Mouse (Mus musculus) T-helper 2 cell (primary cell): ENCODE measurements around the gene Pik3r5.

Source experiments
- in situ Hi-C: fragments of 300-600 bp; cut with MboI, MseI; formaldehyde crosslinking; loops from one replicate; pipeline ENCODE4 v1.15.1; 2025; ENCODE audit warnings: high pct_unique_total_duplicates

The Pik3r5 gene

GRCm38 (mm10) chr11:68400727-68401219, 31.1 kb upstream of the Pik3r5 start, which contains the start of gene Ntn1:
Gene Ntn1, minus strand, starts transcription at chr11:68400823.
- in situ Hi-C loops: no loop called here

GRCm38 (mm10) chr11:68401428-68401827, 30.5 kb upstream of the Pik3r5 start:
- in situ Hi-C loops: no loop called here

- in situ Hi-C loops: no loop called here
These were observed 27.7 kb upstream of the Pik3r5 start for GRCm38 (mm10) chr11:68404185-68404584.

GRCm38 (mm10) chr11:68405576-68405975, 26.3 kb upstream of the Pik3r5 start:
- in situ Hi-C loops: no loop called here

GRCm38 (mm10) chr11:68407266-68407926, 24.5 kb upstream of the Pik3r5 start:
- in situ Hi-C loops: no loop called here

- in situ Hi-C loops: no loop called here
These were observed 23.8 kb upstream of the Pik3r5 start for GRCm38 (mm10) chr11:68408127-68408526.

GRCm38 (mm10) chr11:68417001-68417400, 14.9 kb upstream of the Pik3r5 start:
- in situ Hi-C loops: loop anchor here (5.0 kb wide), 1 partner anchor 140 kb away; the partner anchor contains the start of gene Mfsd6l

- in situ Hi-C loops: loop anchor here (5.0 kb wide), 1 partner anchor 139 kb away; the partner anchor contains the start of gene Mfsd6l
These were observed 14.1 kb upstream of the Pik3r5 start for GRCm38 (mm10) chr11:68417831-68418230.

- in situ Hi-C loops: no loop called here
These were observed 6.2 kb upstream of the Pik3r5 start for GRCm38 (mm10) chr11:68425492-68426315.

GRCm38 (mm10) chr11:68427083-68427570, 4.8 kb upstream of the Pik3r5 start:
- in situ Hi-C loops: no loop called here

GRCm38 (mm10) chr11:68430662-68431061, 1.3 kb upstream of the Pik3r5 start:
- in situ Hi-C loops: loop anchor here (5.0 kb wide), 1 partner anchor 42 kb away; no protein-coding TSS in a partner anchor

GRCm38 (mm10) chr11:68432361-68433021, 570 bp downstream of the Pik3r5 start:
- in situ Hi-C loops: loop anchor here (5.0 kb wide), 1 partner anchor 40 kb away; no protein-coding TSS in a partner anchor

- in situ Hi-C loops: loop anchor here (5.0 kb wide), 1 partner anchor 39 kb away; no protein-coding TSS in a partner anchor
These were observed 1.6 kb downstream of the Pik3r5 start for GRCm38 (mm10) chr11:68433534-68433933.

- in situ Hi-C loops: loop anchor here (5.0 kb wide), 1 partner anchor 38 kb away; no protein-coding TSS in a partner anchor
These were observed 2.8 kb downstream of the Pik3r5 start for GRCm38 (mm10) chr11:68434697-68435096.

- in situ Hi-C loops: no loop called here
These were observed 3.7 kb downstream of the Pik3r5 start for GRCm38 (mm10) chr11:68435601-68436000.

- in situ Hi-C loops: no loop called here
These were observed 4.5 kb downstream of the Pik3r5 start for GRCm38 (mm10) chr11:68436376-68436775.

- in situ Hi-C loops: no loop called here
These were observed 8.2 kb downstream of the Pik3r5 start for GRCm38 (mm10) chr11:68440100-68440499.

- in situ Hi-C loops: no loop called here
These were observed 9.0 kb downstream of the Pik3r5 start for GRCm38 (mm10) chr11:68440965-68441364.

- in situ Hi-C loops: no loop called here
These were observed 10.4 kb downstream of the Pik3r5 start for GRCm38 (mm10) chr11:68442346-68442745.

GRCm38 (mm10) chr11:68442983-68443638, 11.2 kb downstream of the Pik3r5 start:
- in situ Hi-C loops: no loop called here

GRCm38 (mm10) chr11:68445901-68446300, 14.0 kb downstream of the Pik3r5 start:
- in situ Hi-C loops: no loop called here
